Mouse (Mus musculus) embryonic facial prominence, embryonic 14.5 days (tissue): ENCODE data around the gene Olfr503. TPM values are rescaled to one million over a fixed set of nuclear protein-coding genes. Genes with fewer than 3 reads are reported as not detected.
"Not testable (repeated sequence)": the region's sequence is repeated elsewhere in the genome, so short reads cannot be mapped to it uniquely, and the experiment has no call there.

Experiments
- ATAC-seq: fragments of 200-750 bp; cut with Nextera tagmentation; 2 replicates; pipeline ENCODE4 v1.8.0; 2017; ENCODE audit warnings: low read depth, moderate number of reproducible peaks, moderate TSS enrichment
- DNase-seq: peaks from one replicate; pipeline ENCODE4 v3.0.0-alpha.2; 2015; ENCODE audit warnings: low spot score
- H3K27ac ChIP-seq: fragments of 300-500 bp; sonication (generic); replicated peaks from 2 replicates; pipeline ENCODE4 v1.5.1; 2014; ENCODE audit warnings: low read depth, mild to moderate bottlenecking, low read length, moderate library complexity
- H3K27me3 ChIP-seq: fragments of 300-500 bp; sonication (generic); replicated peaks from 2 replicates; pipeline ENCODE4 v1.6.1; 2014; ENCODE audit warnings: low read length; ENCODE audit not compliant: control insufficient read depth, insufficient read depth
- H3K36me3 ChIP-seq: fragments of 300-500 bp; sonication (generic); 2 replicates; pipeline ENCODE4 v1.6.1; 2014; ENCODE audit warnings: low read length, mixed read lengths; ENCODE audit not compliant: control insufficient read depth, insufficient read depth
- H3K4me1 ChIP-seq: fragments of 300-500 bp; sonication (generic); 2 replicates; pipeline ENCODE4 v1.6.1; 2014; ENCODE audit warnings: antibody characterized with exemption, low read length; ENCODE audit not compliant: control insufficient read depth, insufficient read depth
- H3K4me2 ChIP-seq: fragments of 300-500 bp; sonication (generic); 2 replicates; pipeline ENCODE4 v1.6.1; 2014; ENCODE audit warnings: low read depth, mild to moderate bottlenecking, low read length, moderate library complexity, mixed read lengths
- H3K4me3 ChIP-seq: fragments of 300-500 bp; sonication (generic); 2 replicates; pipeline ENCODE4 v1.5.1; 2014; ENCODE audit warnings: low read depth, mild to moderate bottlenecking, low read length
- H3K9ac ChIP-seq: fragments of 300-500 bp; sonication (generic); 2 replicates; pipeline ENCODE4 v1.6.1; 2014; ENCODE audit warnings: low read depth, mild to moderate bottlenecking, low read length, moderate library complexity, mixed read lengths
- H3K9me3 ChIP-seq: fragments of 300-500 bp; sonication (generic); 2 replicates; pipeline ENCODE4 v1.6.1; 2016; ENCODE audit warnings: low read length; ENCODE audit not compliant: control insufficient read depth
- WGBS: fragments of 180-500 bp; shearing (Covaris S2); extraction: QIAGEN DNeasy Blood & Tissue Kit; methylation state at CpG from one replicate; pipeline ENCODE4 v1.1.7; 2014; 5-methylcytosine and 5-hydroxymethylcytosine counted together
- polyA plus RNA-seq: library from polyadenylated mRNA; unstranded; fragments of >200 nt; fragmentation: Nextera tagmentation; extraction: Ambion mirVana; gene quantifications from 2 replicates; pipeline ENCODE4 v1.2.1, GENCODE M21; 2014

Olfr503 gene
- not detected in 2 replicates for polyA plus RNA-seq

DNA sequence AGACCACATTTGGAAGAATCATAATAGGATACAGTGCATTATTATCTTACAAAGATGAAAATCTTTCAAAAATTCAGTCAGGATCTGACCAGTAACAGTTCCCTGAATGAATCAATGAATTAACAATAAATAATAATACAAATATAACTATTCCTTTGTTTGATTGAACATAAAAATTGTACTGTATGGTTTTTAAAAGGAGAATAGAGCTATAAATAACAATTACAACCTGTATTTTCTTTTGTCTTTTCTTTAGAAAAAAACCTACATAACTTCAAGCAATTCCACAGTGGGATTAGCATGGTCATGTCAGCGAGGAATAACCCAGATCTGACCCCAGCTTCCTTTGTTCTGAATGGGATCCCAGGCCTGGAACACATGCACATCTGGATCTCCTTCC, at the start of gene Olfr503:
Olfr503 (plus strand) TSS at position 301 of the 400 bp plus-strand sequence.
- not testable (repeated sequence) for H3K4me1 ChIP-seq, H3K4me3 ChIP-seq, H3K27ac ChIP-seq, H3K36me3 ChIP-seq, H3K9ac ChIP-seq, H3K27me3 ChIP-seq, DNase-seq, H3K4me2 ChIP-seq, H3K9me3 ChIP-seq, ATAC-seq
- 45% methylated on average over 1 of the region's 1 CpGs for WGBS

DNA sequence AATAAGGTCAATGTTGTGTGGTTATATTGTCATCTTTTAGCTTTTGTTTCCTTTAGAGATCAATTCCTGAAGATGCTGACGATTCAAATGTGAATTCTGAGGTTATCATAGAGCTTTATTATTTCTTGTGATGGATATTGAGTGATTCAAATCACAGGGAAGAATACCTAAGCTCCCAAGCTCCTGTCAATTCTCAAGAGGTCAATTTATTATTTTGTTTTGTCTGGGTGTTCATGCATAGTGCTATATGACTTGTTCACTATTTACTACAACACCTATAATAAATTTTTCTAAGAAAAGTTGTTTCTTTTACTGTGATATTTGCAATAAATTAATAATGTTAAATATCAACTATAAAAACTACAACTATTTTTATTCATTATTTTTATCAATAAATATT, 19.4 kb upstream of the Olfr503 start, which contains the start of gene Olfr502:
Olfr502 (minus strand) TSS at position 101 of the 400 bp plus-strand sequence.
- no peak for ATAC-seq

DNA sequence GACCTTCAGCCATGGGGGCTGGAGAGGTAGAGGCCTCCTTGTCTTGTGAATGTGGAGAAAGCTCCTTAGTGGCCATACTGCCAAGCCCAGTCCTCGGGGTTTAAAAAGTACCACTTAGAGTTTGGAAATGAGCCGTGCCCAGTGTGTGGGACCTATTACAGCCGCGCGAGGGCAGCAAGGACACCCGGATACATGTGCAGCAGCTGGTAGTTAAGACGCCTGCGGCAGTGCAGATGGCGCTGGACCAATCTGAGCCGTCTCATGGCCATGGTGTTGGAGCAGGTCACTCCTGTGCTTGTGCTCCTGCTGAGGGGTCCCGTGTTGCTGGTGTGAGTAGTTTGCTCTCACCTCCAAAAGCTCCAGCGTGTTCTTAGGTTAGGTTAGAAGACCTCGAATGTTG, 1.9 kb upstream of the Olfr503 start:
- no peaks in the 10 kb centered on the region for H3K9me3 ChIP-seq
- ATAC-seq: no peak
- no peak overlapping the region for H3K4me3 ChIP-seq
- DNase-seq: no peak
- H3K9ac ChIP-seq: no peak overlapping the region
- H3K36me3 ChIP-seq: no peaks in the 10 kb centered on the region
- WGBS: 81% methylated on average over 13 of the region's 13 CpGs
- H3K4me2 ChIP-seq: no peak overlapping the region
- H3K27ac ChIP-seq: no peak overlapping the region
- H3K27me3 ChIP-seq: no peaks in the 10 kb centered on the region
- H3K4me1 ChIP-seq: no peaks in the 10 kb centered on the region

More for the DNA sequence above, 19.4 kb upstream of the Olfr503 start, which contains the start of gene Olfr502:
- Histone ChIP-seq H3K27ac (no peak within 1 kb of the TSS), H3K4me1 (no peaks in the 10 kb centered on the region), H3K9ac (no peak within 1 kb of the TSS), H3K36me3 (no peaks in the 10 kb centered on the region), H3K4me3 (no peak within 1 kb of the TSS), H3K9me3 (no peaks in the 10 kb centered on the region), H3K4me2 (no peak within 1 kb of the TSS), H3K27me3 (no peaks in the 10 kb centered on the region)
- WGBS: 80% methylated on average over 1 of the region's 1 CpGs
- no peak for DNase-seq

DNA sequence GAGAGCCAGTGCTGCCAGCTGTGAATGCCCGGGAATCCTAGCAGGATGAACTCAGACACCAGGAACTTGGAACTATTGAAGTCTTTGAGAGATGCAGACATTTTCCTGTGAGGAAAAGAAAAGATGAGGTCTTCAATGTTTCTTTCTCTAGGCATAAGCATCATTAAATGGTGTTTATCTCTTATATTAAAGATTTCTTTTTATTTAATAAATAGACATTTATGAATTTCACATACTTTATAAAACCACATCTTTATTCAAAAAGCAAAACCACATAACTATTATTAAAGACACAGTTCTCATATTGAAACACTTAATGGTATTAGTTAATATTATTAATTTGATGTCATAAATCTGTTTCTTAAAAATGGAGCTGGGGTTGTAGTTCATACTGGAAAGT, 21.4 kb downstream of the Olfr503 start, which contains the start of gene Olfr504:
Olfr504 (minus strand) TSS at position 101 of the 400 bp plus-strand sequence.
- 95% methylated on average over 1 of the region's 1 CpGs for WGBS
- H3K9me3 ChIP-seq: no peaks in the 10 kb centered on the region
- H3K27me3 ChIP-seq: no peaks in the 10 kb centered on the region
- H3K36me3 ChIP-seq: no peaks in the 10 kb centered on the region
- DNase-seq (no peak), ATAC-seq (no peak)
- H3K4me1 ChIP-seq: no peaks in the 10 kb centered on the region
- H3K4me2 ChIP-seq: no peak within 1 kb of the TSS
- no peak within 1 kb of the TSS for H3K27ac ChIP-seq
- H3K4me3 ChIP-seq: no peak within 1 kb of the TSS
- H3K9ac ChIP-seq: no peak within 1 kb of the TSS

DNA sequence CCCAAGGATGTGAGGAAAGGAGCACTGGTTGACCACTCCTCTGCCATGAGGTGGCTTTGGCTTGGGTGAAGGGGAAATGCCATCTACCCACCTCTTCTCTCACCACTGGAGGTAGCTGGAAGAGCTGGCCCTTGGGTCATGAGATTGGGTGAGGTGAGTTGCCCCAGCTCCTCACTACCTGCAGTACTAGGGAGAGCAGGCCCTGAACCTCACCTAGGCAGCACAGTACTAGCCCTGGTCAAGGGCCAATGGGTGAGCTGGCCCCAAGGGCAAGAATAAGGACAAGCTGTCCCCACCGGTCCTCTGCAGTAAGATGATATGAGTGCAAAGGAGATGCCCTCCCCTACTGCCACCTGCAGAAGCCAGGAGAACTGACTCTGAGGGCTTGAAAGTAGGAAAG, 45.5 kb downstream of the Olfr503 start:
- H3K4me1 ChIP-seq: no peaks in the 10 kb centered on the region
- H3K4me2 ChIP-seq: no peak overlapping the region
- ATAC-seq (no peak), DNase-seq (no peak)
- no peak overlapping the region for H3K27ac ChIP-seq
- H3K36me3 ChIP-seq: no peaks in the 10 kb centered on the region
- H3K27me3 ChIP-seq: no peaks in the 10 kb centered on the region
- H3K9me3 ChIP-seq: no peaks in the 10 kb centered on the region
- no peak overlapping the region for H3K4me3 ChIP-seq
- 91% methylated on average over 1 of the region's 1 CpGs for WGBS
- H3K9ac ChIP-seq: no peak overlapping the region

Other genes starting within 250 kb of the Olfr503 start
- 0.13 TPM in 1 of 2 replicates, not detected in the other for gene Olfr491, start 231.1 kb upstream of the Olfr503 start, polyA plus RNA-seq
- not detected in 2 replicates for gene Olfr492, start 220.9 kb upstream of the Olfr503 start, polyA plus RNA-seq
- not detected in 2 replicates for gene Olfr493, start 197.5 kb upstream of the Olfr503 start, polyA plus RNA-seq
- 0.22 TPM in 1 of 2 replicates, not detected in the other for gene Olfr494, start 179.2 kb upstream of the Olfr503 start, polyA plus RNA-seq
- 0.11 TPM in 1 of 2 replicates, not detected in the other for gene Olfr495, start 151.4 kb upstream of the Olfr503 start, polyA plus RNA-seq
- gene Olfr497, start 124.1 kb upstream of the Olfr503 start, polyA plus RNA-seq: not detected in 2 replicates
- 0.13 TPM in 1 of 2 replicates, not detected in the other for gene Olfr498, start 79.2 kb upstream of the Olfr503 start, polyA plus RNA-seq
- 0.07 TPM in 1 of 2 replicates, not detected in the other for gene Olfr502, start 19.5 kb upstream of the Olfr503 start, polyA plus RNA-seq
- not detected in 2 replicates for gene Olfr504, start 21.3 kb downstream of the Olfr503 start, polyA plus RNA-seq
- gene Olfr506, start 66.3 kb downstream of the Olfr503 start, polyA plus RNA-seq: 0.16 TPM in 1 of 2 replicates, not detected in the other
- gene Olfr507, start 77.3 kb downstream of the Olfr503 start, polyA plus RNA-seq: not detected in 2 replicates
- not detected in 2 replicates for gene Olfr508, start 85.5 kb downstream of the Olfr503 start, polyA plus RNA-seq
- 0.05 and 0.08 TPM in 2 replicates for gene Olfr509, start 107.4 kb downstream of the Olfr503 start, polyA plus RNA-seq
- not detected in 2 replicates for gene Olfr510, start 121.9 kb downstream of the Olfr503 start, polyA plus RNA-seq
- 0.20 TPM in 1 of 2 replicates, not detected in the other for gene Olfr512, start 168.8 kb downstream of the Olfr503 start, polyA plus RNA-seq
- 0.14 TPM in 1 of 2 replicates, not detected in the other for gene Olfr513, start 206.4 kb downstream of the Olfr503 start, polyA plus RNA-seq